Mouse (Mus musculus) megakaryocyte, embryonic 14.5 days (primary cell): ENCODE data around the gene Eya3.

ENCODE experiments used
- FLI1 ChIP-seq: IDR thresholded peaks from 2 replicates; pipeline ENCODE4 v1.6.1; 2012; ENCODE audit warnings: low read length, inconsistent platforms, mixed read lengths
- GATA1 ChIP-seq: IDR thresholded peaks from 3 replicates; pipeline ENCODE4 v1.6.1; 2012; ENCODE audit warnings: mixed read lengths, low read length, inconsistent platforms, borderline replicate concordance

- TF ChIP-seq GATA1 (no peak), FLI1 (no peak)
Observed at GRCm38 (mm10) chr4:132659106-132659505, 20.3 kb downstream of the Eya3 start.
